Mouse (Mus musculus) layer of hippocampus, adult 6 months (tissue): ENCODE measurements around the gene Aox4. TPM values are rescaled to one million over a fixed set of nuclear protein-coding genes. Genes with fewer than 3 reads are reported as not detected.

Experiments used
- long read RNA-seq, 2 experiments: library from polyadenylated mRNA; unstranded; transcript quantifications; one replicate each; pipeline ENCODE4 v2.0.0; 2019 to 2020
- polyA plus RNA-seq: library from polyadenylated mRNA; unstranded; fragments of <200 nt; fragmentation: Nextera tagmentation; gene quantifications from 2 replicates; pipeline ENCODE4 v1.2.3, GENCODE M21; 2021

Aox4 gene
- 0.20 and 0.89 TPM in 2 replicates for polyA plus RNA-seq
- long read RNA-seq, experiment 1 = 0 reads
- long read RNA-seq, experiment 2 = 0 reads

GRCm38 (mm10) chr1:58210203-58210602, at the start of gene Aox4:
Aox4 (plus strand) TSS chr1:58210397.

GRCm38 (mm10) chr1:58278026-58278425, 67.8 kb downstream of the Aox4 start, which contains the start of gene Aox2:
Aox2 (plus strand) TSS chr1:58278326.

Other genes with a start within 250 kb of the Aox4 start
- gene Sgo2a, start 214.4 kb upstream of the Aox4 start, polyA plus RNA-seq = 0.26 and 0.34 TPM in 2 replicates
- 6.4 and 8.3 TPM in 2 replicates for gene Kctd18, start 191.4 kb upstream of the Aox4 start, polyA plus RNA-seq
- gene Aox1, start 180.5 kb upstream of the Aox4 start, polyA plus RNA-seq = 0.44 and 1.1 TPM in 2 replicates
- gene Aox3, start 97.3 kb upstream of the Aox4 start, polyA plus RNA-seq = 0.64 and 0.79 TPM in 2 replicates
- not detected in 2 replicates for gene Aox2, start 67.9 kb downstream of the Aox4 start, polyA plus RNA-seq
- gene Bzw1, start 182.5 kb downstream of the Aox4 start, polyA plus RNA-seq = 66.7 and 86.2 TPM in 2 replicates
- 9.7 and 13.7 TPM in 2 replicates for gene Clk1, start 213.7 kb downstream of the Aox4 start, polyA plus RNA-seq
- 16.0 and 18.0 TPM in 2 replicates for gene Nif3l1, start 234.8 kb downstream of the Aox4 start, polyA plus RNA-seq
- gene Ppil3, start 235.1 kb downstream of the Aox4 start, polyA plus RNA-seq = 42.1 and 43.6 TPM in 2 replicates